Mouse (Mus musculus): ENCODE data around the gene Cstad.

Cstad gene

GRCm38 (mm10) chr2:30595796-30596195 lies 956 bp downstream of the Cstad start:
- DNase-seq (ENCODE audit: low spot score in 2 of 2), result no peak

- no peak for DNase-seq (ENCODE audit: low spot score in 2 of 2)
Observed at GRCm38 (mm10) chr2:30599621-30600020, 4.8 kb downstream of the Cstad start.

DNA sequence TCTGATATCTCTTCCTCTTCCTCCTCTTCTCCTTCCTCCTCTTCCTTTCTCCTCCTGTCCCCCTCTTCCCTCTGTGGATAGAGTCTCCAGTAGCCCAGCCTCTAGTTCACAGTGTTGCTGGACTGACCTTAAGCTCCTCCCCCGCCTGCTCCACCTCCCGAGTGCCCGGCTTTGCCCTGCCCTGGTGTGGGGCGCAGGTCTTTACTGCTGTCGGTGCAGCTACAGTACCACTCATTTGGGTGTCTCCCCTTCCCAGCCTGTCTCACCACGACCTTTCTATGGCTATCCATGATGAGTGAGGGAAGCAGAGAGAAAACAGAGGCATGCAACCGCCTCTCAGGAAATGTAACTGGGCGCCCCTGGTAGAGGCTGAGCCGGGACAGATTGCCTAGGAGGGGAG lies 5.5 kb downstream of the Cstad start:
- DNase-seq (ENCODE audit: low spot score in 2 of 2), result peak; percentile 70 to 76

GRCm38 (mm10) chr2:30600965-30601841 lies 6.4 kb downstream of the Cstad start:
- DNase-seq (ENCODE audit: low spot score in 2 of 2), result peak; percentile 87 to 88

DNA sequence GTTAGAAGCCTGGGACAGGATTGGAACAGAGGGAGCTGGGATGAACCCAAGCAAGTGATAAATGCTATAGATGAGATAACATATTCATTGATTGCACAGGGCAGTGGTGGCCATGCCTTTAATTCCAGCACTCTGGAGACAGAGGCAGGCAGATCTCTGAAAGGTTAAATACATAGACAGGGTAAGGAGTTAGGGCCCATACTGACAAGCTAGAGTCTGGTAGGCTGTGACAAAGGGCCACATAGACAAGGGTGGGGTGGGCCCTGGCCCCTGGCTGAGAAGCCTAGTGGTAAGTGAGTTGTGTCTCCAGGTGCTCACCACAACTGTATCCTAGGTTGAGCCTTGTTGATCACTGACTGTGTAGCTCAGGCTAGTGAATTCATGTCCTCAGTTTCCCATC lies 7.6 kb downstream of the Cstad start:
- no peak for DNase-seq (ENCODE audit: low spot score in 2 of 2)

DNA sequence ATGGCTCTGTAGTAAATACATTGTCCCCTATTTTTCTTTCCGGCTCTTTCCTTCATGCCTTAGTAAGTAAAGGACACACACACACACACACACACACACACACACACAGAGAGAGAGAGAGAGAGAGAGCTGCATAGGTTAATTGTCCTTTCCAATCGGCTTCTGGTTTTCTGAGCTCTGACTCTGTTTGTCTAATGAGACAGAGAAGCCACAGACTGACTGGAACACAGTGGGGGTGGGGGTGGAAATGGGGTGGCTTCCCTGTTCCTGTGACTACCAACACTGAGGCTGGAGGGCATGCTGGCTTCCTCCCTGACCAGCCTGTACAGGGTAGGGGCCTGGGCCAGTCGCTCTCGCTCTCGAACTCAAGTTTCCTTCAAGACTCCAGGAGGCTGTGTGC lies 8.9 kb downstream of the Cstad start:
- no peak for DNase-seq (ENCODE audit: low spot score in 2 of 2)

DNA sequence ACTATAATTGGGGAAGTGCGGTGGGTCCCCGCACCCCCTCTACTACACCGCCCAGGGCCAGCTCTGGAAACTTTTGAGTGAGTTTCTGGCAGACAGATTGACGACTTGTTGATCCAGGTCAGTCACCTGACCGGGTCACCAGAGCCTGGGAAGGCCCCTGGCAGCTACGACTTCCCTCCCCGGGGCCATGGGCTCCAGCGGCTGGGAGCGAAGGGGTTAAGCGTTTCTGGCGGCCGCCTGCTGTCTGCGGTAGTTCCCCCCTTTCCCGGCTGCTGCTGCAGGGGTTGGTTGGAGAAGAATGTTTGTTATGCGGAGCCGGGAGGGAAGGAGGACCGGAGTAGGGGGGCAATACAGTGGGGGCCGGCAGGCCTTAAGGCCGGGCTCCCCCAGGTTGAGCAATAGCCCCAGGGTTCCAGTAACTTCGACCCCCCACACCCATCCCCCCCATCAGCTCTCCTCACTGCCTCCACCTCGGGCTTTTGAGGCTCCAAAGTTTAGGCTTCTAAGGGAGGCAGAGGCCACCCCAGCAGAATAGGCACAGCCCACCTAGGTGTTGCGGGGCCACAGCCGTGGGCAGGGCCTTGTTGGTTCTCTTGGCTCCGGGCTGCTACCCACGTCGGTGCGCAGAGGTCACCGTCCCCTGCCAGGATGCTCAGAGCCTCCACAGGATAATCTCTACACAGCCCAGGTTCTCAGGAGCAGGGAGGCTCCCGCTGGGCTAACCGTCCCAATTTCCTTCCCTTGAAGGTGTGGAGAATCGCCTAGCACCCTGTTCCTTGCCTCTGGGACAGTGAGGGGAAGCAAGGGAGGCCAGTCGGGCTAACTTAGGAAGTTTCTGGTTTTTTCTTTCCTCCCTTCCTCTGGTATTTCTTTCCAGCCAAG lies 10.3 kb downstream of the Cstad start:
- peak in 1 of 2 experiments; percentile 47 for DNase-seq (ENCODE audit: low spot score in 2 of 2)

GRCm38 (mm10) chr2:30605762-30606051 lies 10.9 kb downstream of the Cstad start:
- DNase-seq (ENCODE audit: low spot score in 2 of 2), result no peak

GRCm38 (mm10) chr2:30606621-30607052 lies 11.8 kb downstream of the Cstad start:
- no peak for DNase-seq (ENCODE audit: low spot score in 2 of 2)

DNA sequence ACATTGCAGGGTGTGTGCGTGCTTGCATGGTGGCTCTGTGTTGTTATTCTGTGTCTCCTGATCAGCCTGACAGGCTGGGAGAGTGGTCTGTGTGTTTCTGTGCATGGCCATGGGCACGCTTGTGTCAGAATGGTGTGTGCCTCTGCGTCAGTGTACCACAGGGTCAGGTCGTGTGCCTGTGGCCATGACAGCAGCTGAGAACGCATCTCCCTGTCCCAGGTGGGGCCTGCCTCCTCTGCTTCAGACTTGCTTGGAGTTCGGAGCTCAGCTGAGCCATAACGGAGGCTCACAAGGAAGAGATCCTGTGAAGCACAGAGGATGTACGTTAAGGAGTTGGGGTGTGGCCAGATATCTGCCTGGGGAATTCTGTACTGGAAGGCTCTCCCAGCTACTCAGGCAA lies 13.1 kb downstream of the Cstad start:
- no peak for DNase-seq (ENCODE audit: low spot score in 2 of 2)

DNA sequence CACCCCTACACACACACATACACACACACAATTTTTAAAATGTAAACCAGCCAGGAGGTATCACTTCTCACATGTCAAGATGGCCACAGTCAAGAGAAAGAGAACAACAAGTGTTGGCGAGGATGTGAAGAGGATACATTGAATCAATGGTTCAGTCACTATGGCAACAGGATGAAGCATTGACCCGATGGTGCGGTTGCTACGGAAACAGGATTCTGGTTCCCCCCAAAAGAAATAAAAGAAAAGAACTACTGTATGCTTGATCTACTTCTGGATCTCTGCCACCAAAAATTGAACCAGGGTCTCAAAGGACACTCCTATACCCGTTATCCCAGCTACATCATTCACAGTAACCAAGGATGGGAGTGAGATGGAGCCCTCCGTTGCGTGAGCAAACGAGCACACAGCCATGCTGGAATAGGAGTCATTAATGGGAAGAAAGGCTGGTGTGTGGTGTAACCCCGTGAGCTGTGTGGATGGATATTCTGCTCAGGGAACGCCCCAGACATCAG lies 13.9 kb downstream of the Cstad start:
- no peak for DNase-seq (ENCODE audit: low spot score in 2 of 2)

DNA sequence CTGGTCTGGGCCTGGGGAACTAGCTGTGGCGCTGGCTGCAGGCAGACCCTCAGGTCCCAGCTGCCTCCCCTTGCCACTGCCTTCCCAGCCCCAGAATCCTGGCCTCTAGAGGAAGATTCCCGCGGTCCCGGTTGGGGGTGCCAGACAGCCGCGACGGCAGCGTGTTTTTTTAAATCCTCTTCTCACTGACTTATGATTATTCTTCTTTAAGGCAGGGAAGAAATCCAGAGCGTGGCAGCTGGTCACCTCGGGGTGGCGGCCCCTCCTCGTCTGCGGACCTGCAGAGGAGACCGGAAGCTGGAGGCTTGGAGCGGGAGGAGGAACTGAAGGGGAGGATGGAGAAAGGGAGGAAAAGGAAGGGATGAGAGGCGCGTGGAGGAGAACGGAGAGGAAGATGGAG lies 18.7 kb downstream of the Cstad start:
- peak; percentile 66 to 75 for DNase-seq (ENCODE audit: low spot score in 2 of 2)

GRCm38 (mm10) chr2:30614151-30614923 lies 19.5 kb downstream of the Cstad start:
- no peak for DNase-seq (ENCODE audit: low spot score in 2 of 2)

DNA sequence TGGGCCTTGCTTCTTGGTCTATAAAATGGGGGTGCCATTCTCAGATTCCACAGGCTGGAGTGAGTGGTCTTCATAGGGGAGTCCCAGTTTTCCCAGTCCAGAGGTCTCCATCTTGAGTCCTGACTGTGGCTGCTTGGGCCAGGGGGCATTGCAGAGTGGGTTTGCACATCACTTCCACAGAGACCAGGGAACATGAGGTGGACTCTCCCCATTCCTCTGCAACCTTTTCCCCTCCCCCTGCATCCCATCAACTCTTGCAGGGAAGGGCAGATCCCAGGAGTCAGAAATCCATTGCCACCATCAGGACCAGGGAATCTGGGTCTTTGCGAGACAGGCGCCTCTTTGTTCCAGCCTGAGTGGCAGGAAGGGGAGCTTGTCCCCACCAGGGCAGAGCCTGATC lies 21.0 kb downstream of the Cstad start:
- DNase-seq (ENCODE audit: low spot score in 2 of 2), result no peak

DNA sequence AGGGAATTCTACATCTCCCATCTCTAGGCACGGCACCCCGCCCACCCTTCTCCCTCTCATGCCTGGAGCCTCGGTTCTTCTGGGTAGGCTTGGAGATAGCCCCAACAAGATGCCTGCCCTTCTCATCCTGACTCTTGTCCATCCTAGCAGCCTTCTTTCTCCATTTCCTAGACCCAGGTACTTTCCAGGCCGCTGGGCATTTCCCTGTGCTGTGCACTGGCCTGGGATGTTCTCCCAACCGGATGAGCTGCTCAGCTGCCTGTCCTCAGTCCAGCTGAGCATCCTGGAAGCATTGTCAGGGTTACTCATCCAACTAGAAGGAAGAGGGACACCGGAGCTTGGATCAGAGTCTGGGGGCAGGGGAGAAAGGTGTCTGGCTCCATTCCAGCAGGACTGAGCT lies 21.6 kb downstream of the Cstad start:
- DNase-seq (ENCODE audit: low spot score in 2 of 2), result no peak

- DNase-seq (ENCODE audit: low spot score in 2 of 2), result peak; percentile 49 to 67
Observed at GRCm38 (mm10) chr2:30618487-30619248, 23.8 kb downstream of the Cstad start.

- no peak for DNase-seq (ENCODE audit: low spot score in 2 of 2)
Observed at GRCm38 (mm10) chr2:30623873-30624272, 29.0 kb downstream of the Cstad start.

GRCm38 (mm10) chr2:30625296-30625826 lies 30.5 kb downstream of the Cstad start:
- DNase-seq (ENCODE audit: low spot score in 2 of 2), result no peak

- DNase-seq (ENCODE audit: low spot score in 2 of 2), result no peak
Observed at GRCm38 (mm10) chr2:30626058-30626675, 31.3 kb downstream of the Cstad start.

DNA sequence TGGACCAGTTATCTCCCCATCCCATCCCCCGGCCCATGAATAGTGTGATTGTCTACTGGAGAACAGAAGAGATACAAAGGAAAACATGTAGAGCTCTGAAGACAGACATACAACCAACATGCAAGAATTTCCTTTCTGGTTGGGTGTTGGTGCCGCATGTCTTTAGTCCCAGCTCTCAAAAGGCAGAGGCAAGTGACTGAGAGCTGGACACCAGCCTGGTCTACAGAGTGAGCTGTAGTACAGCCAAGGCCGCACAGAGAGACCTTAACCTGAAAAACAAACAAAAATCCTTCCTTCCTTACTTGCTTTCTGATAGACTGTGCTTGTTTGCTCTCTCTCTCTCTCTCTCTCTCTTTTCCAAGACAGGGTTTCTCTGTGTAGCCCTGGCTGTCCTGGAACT lies 32.5 kb downstream of the Cstad start:
- DNase-seq (ENCODE audit: low spot score in 2 of 2), result no peak

Data from heart, adult 9 months (tissue).